Mouse (Mus musculus) ovary, adult 18-20 months (tissue): ENCODE results near the gene Coro1c.

Experiments used
- DNase-seq: peaks from one replicate; pipeline ENCODE4 v3.0.0; 2022; ENCODE audit warnings: low spot score, mixed read lengths

Coro1c gene

GRCm38 (mm10) chr5:113855696-113856095, 52.9 kb downstream of the Coro1c start:
- no peak for DNase-seq

GRCm38 (mm10) chr5:113855117-113855516, 53.4 kb downstream of the Coro1c start:
- DNase-seq = no peak

GRCm38 (mm10) chr5:113854494-113854893, 54.1 kb downstream of the Coro1c start:
- DNase-seq = peak; percentile 62

- no peak for DNase-seq
Measured at GRCm38 (mm10) chr5:113853541-113853940, 55.0 kb downstream of the Coro1c start.

GRCm38 (mm10) chr5:113852463-113852862, 56.1 kb downstream of the Coro1c start:
- DNase-seq = no peak

GRCm38 (mm10) chr5:113850680-113851230, 57.8 kb downstream of the Coro1c start:
- DNase-seq = no peak

- DNase-seq = no peak
Measured at GRCm38 (mm10) chr5:113847636-113848035, 60.9 kb downstream of the Coro1c start.

GRCm38 (mm10) chr5:113846656-113847055, 61.9 kb downstream of the Coro1c start:
- no peak for DNase-seq

- DNase-seq = no peak
Measured at GRCm38 (mm10) chr5:113845627-113846026, 62.9 kb downstream of the Coro1c start.

GRCm38 (mm10) chr5:113844721-113845120, 63.8 kb downstream of the Coro1c start:
- peak; percentile 56 for DNase-seq

- DNase-seq = peak; percentile 65
Measured at GRCm38 (mm10) chr5:113844106-113844505, 64.5 kb downstream of the Coro1c start.

- no peak for DNase-seq
Measured at GRCm38 (mm10) chr5:113842906-113843305, 65.7 kb downstream of the Coro1c start.

- no peak for DNase-seq
Measured at GRCm38 (mm10) chr5:113842244-113842643, 66.3 kb downstream of the Coro1c start.

GRCm38 (mm10) chr5:113841243-113842225, 67.0 kb downstream of the Coro1c start:
- no peak for DNase-seq

- no peak for DNase-seq
Measured at GRCm38 (mm10) chr5:113840443-113840842, 68.1 kb downstream of the Coro1c start.

- DNase-seq = no peak
Measured at GRCm38 (mm10) chr5:113836961-113837360, 71.6 kb downstream of the Coro1c start.

- DNase-seq = no peak
Measured at GRCm38 (mm10) chr5:113833316-113833947, 75.1 kb downstream of the Coro1c start.

GRCm38 (mm10) chr5:113832490-113832901, 76.1 kb downstream of the Coro1c start, which contains the start of gene Selplg:
Selplg (minus strand) TSS chr5:113832644.
- DNase-seq = no peak

- no peak for DNase-seq
Measured at GRCm38 (mm10) chr5:113831741-113832140, 76.8 kb downstream of the Coro1c start.

- DNase-seq = no peak
Measured at GRCm38 (mm10) chr5:113830796-113831195, 77.8 kb downstream of the Coro1c start.

- DNase-seq = no peak
Measured at GRCm38 (mm10) chr5:113830292-113830643, 78.3 kb downstream of the Coro1c start.

- no peak for DNase-seq
Measured at GRCm38 (mm10) chr5:113829566-113830291, 78.8 kb downstream of the Coro1c start.
